ENCODE assay signal across 19 mouse cellular contexts in genomic region chr7:80799307-80799706, GRCm38 (mm10). TPM values are rescaled to one million over a fixed set of nuclear protein-coding genes. Genes with fewer than 3 reads are reported as not detected.
DNase-seq lines count a peak whose midpoint lies in the region; ATAC-seq and TF ChIP-seq lines count a peak whose summit lies in the region.
"Had no signal": no experiment of that assay in that cellular context is flagged by ENCODE, and none has a peak within 500 bp of the region (broad histone marks: within the 10 kb centered on the region; RNA-seq: fewer than 3 reads in every experiment).

No protein-coding gene starts in this region.

- TF ChIP-seq CTCF in heart, adult 2 months (IDR thresholded peaks at IDR 0.05), result 0 out of 2 replicates have a peak, but pooled peaks have one; percentile 14
- TF ChIP-seq CTCF in lung, postnatal 0 days (IDR thresholded peaks at IDR 0.05), result peak; percentile 51
- no peak for TF ChIP-seq CTCF in thymus, adult 2 months (IDR thresholded peaks at IDR 0.05; ENCODE audit: borderline replicate concordance, control insufficient read depth, extremely low read depth, insufficient read depth, low read length, poor library complexity)

- H3K4me1 ChIP-seq in heart, adult 2 months (ENCODE audit: control insufficient read depth, insufficient read depth, low read length), result peaks cover 7% of the 10 kb centered on the region
- H3K4me1 ChIP-seq in lung, postnatal 0 days (ENCODE audit: insufficient read depth, low read depth, low read length), result peaks cover 13% of the 10 kb centered on the region; the same call in 1 of the 2 replicates
- H3K4me1 ChIP-seq in thymus, adult 2 months (replicated peaks; ENCODE audit: control insufficient read depth, insufficient read depth, low read length), result peaks cover 13% of the 10 kb centered on the region

- no peak overlapping the region for H3K27ac ChIP-seq in heart, adult 2 months
- H3K27ac ChIP-seq in lung, postnatal 0 days (ENCODE audit: low read length), result peak overlapping the region; percentile 70
- H3K27ac ChIP-seq in thymus, adult 2 months (ENCODE audit: control insufficient read depth, insufficient read depth, low read length), result peak overlapping the region; percentile 78
- H3K27ac ChIP-seq: embryonic facial prominence, embryonic 13.5 days; forebrain, embryonic 13.5 days; heart, embryonic 10.5 days; hindbrain, embryonic 10.5 days; limb, embryonic 12.5 days; midbrain, embryonic 15.5 days had no signal

- H3K36me3 ChIP-seq in heart, adult 2 months (ENCODE audit: control insufficient read depth, insufficient read depth, low read length), result peaks cover 35% of the 10 kb centered on the region
- peaks cover 13% of the 10 kb centered on the region; the same call in 1 of the 2 replicates for H3K36me3 ChIP-seq in lung, postnatal 0 days (ENCODE audit: insufficient read depth, low read length)
- H3K36me3 ChIP-seq in thymus, adult 2 months (ENCODE audit: control insufficient read depth, insufficient read depth, low read length), result peaks cover 44% of the 10 kb centered on the region

- no peaks in the 10 kb centered on the region for H3K27me3 ChIP-seq in heart, adult 2 months (ENCODE audit: control insufficient read depth, insufficient read depth, low read length)
- no peaks in the 10 kb centered on the region for H3K27me3 ChIP-seq in lung, postnatal 0 days (replicated peaks; ENCODE audit: insufficient read depth, low read length)
- H3K27me3 ChIP-seq in thymus, adult 2 months (ENCODE audit: control insufficient read depth, insufficient read depth, low read length), result no peaks in the 10 kb centered on the region
- H3K27me3 ChIP-seq: embryonic facial prominence, embryonic 13.5 days; forebrain, embryonic 13.5 days; limb, embryonic 12.5 days; midbrain, embryonic 15.5 days had no signal

- 72% methylated on average over 5 of the region's 5 CpGs for WGBS in heart, adult 2 months
- 54% methylated on average over 5 of the region's 5 CpGs for WGBS in lung, postnatal 0 days
- WGBS in thymus, adult 2 months, result 8% methylated on average over 5 of the region's 5 CpGs

- no peak overlapping the region for H3K9ac ChIP-seq in heart, adult 2 months (ENCODE audit: low read depth, low read length)
- no peak overlapping the region for H3K9ac ChIP-seq in lung, postnatal 0 days (replicated peaks; ENCODE audit: low read depth)
- H3K9ac ChIP-seq: embryonic facial prominence, embryonic 13.5 days; forebrain, embryonic 13.5 days; limb, embryonic 12.5 days; midbrain, embryonic 15.5 days had no signal

- 0 out of 2 replicates have a peak overlapping the region, but pooled peaks have one; percentile 9 for H3K4me2 ChIP-seq in lung, postnatal 0 days (replicated peaks; ENCODE audit: low read depth, low read length)
- H3K4me2 ChIP-seq: embryonic facial prominence, embryonic 13.5 days; forebrain, embryonic 13.5 days; limb, embryonic 12.5 days; midbrain, embryonic 15.5 days had no signal

- H3K9me3 ChIP-seq in lung, postnatal 0 days (ENCODE audit: low read length), result no peaks in the 10 kb centered on the region
- H3K9me3 ChIP-seq: embryonic facial prominence, embryonic 13.5 days; forebrain, embryonic 13.5 days; heart, embryonic 10.5 days; limb, embryonic 12.5 days; midbrain, embryonic 15.5 days had no signal

- ATAC-seq in lung, postnatal 0 days, result peak; percentile 52
- ATAC-seq: forebrain, embryonic 13.5 days; intestine, postnatal 0 days; midbrain, embryonic 15.5 days had no signal

- TF ChIP-seq EP300 in heart, adult 2 months (IDR thresholded peaks at IDR 0.05; ENCODE audit: insufficient read depth, low read depth, low read length), result no peak
- TF ChIP-seq EP300 in lung, postnatal 0 days (IDR thresholded peaks at IDR 0.05), result peak; percentile 94

- H3K79me2 ChIP-seq in heart, adult 2 months (replicated peaks; ENCODE audit: control insufficient read depth, insufficient read depth, low read length), result peaks cover 5% of the 10 kb centered on the region

- TF ChIP-seq POLR2A in heart, adult 2 months (IDR thresholded peaks at IDR 0.05; ENCODE audit: insufficient read depth, low read depth, low read length), result no peak
- TF ChIP-seq POLR2A in thymus, adult 2 months (IDR thresholded peaks at IDR 0.05; ENCODE audit: control insufficient read depth, extremely low read depth, insufficient read depth, low read length, poor library complexity), result no peak

- no peak for DNase-seq in heart, adult 2 months
- DNase-seq in heart, postnatal 14 days, result no peak
- DNase-seq in CD4-positive helper T cell, adult 2 months (ENCODE audit: low read depth, low spot score), result peak; percentile 40
- peak; percentile 91 for DNase-seq in lung, postnatal 0 days (ENCODE audit: low spot score)
- DNase-seq in thymus, adult 2 months, result peak; percentile 43
- DNase-seq in cerebellum, adult 9-10 months, result no peak
- DNase-seq in spleen, adult 12 weeks (ENCODE audit: low spot score), result no peak
- no peak for DNase-seq in liver
- DNase-seq: adrenal gland, postnatal 14 days; cerebellum, postnatal 36 days; kidney, postnatal 14 days; layer of hippocampus, postnatal 36 days had no signal

- H3K4me3 ChIP-seq in heart, adult 2 months, result no peak overlapping the region
- H3K4me3 ChIP-seq in lung, postnatal 0 days (ENCODE audit: low read depth, low read length), result no peak overlapping the region
- H3K4me3 ChIP-seq in thymus, adult 2 months (ENCODE audit: control insufficient read depth, insufficient read depth, low read length), result no peak overlapping the region
- H3K4me3 ChIP-seq: embryonic facial prominence, embryonic 13.5 days; forebrain, embryonic 13.5 days; heart, embryonic 10.5 days; hindbrain, embryonic 10.5 days; limb, embryonic 12.5 days; midbrain, embryonic 15.5 days had no signal

- intact Hi-C loops in heart, adult 2 months (cut with DNase I), result no loop called here
- intact Hi-C loops in heart, postnatal 14 days (cut with DNase I), result no loop called here

RNA-seq across cellular contexts. Expression of gene Iqgap1, which starts 26.5 kb away (rescaled TPM):
- total RNA-seq in heart, adult 2 months (2021), result 10 to 100 TPM; 33.5 to 35.8 TPM
- polyA plus RNA-seq in heart, adult 2 months (2012; rRNA removed), result 34.8 and 47.5 TPM in 2 replicates
- total RNA-seq in heart, postnatal 14 days (2021), result 10 to 100 TPM; 60.2 to 61.0 TPM
- 153 and 183 TPM in 2 replicates for polyA plus RNA-seq in lung, postnatal 0 days (2015; fragmentation: Nextera tagmentation; extraction: Ambion mirVana)
- polyA plus RNA-seq in thymus, adult 2 months (2012; rRNA removed), result 112 and 119 TPM in 2 replicates

Comparison
In these comparisons a context has a peak if more than half of its experiments do, and no peak if none do; other contexts are left out.
1. DNase-seq: peak in CD4-positive helper T cell, adult 2 months (single experiment), lung, postnatal 0 days (single experiment) and thymus, adult 2 months (single experiment); none in heart, adult 2 months (0 of 2), heart, postnatal 14 days (0 of 2), cerebellum, adult 9-10 months (single experiment), spleen, adult 12 weeks (single experiment) and liver (single experiment).